Mouse (Mus musculus): Measurements from ENCODE around the gene Gpr3. TPM values are rescaled to one million over a fixed set of nuclear protein-coding genes. Genes with fewer than 3 reads are reported as not detected.

Gene Gpr3
- polyA plus RNA-seq, 1 experiment from 2014 or later, result 2.0 TPM

GRCm38 (mm10) chr4:133175274-133175673 is 37.1 kb downstream of the Gpr3 start:
- Histone ChIP-seq H3K9ac (no peak overlapping the region), H3K27ac (no peak overlapping the region), H3K4me2 (no peak overlapping the region), H3K9me3 (no peaks in the 10 kb centered on the region), H3K27me3 (replicated peaks) (no peaks in the 10 kb centered on the region), H3K4me3 (no peak overlapping the region), H3K4me1 (peaks cover 25% of the 10 kb centered on the region), H3K36me3 (replicated peaks) (no peaks in the 10 kb centered on the region)
- WGBS, result 80% methylated on average over 7 of the region's 7 CpGs
- no peak for ATAC-seq (replicated peaks)

- Histone ChIP-seq H3K27me3 (replicated peaks) (no peaks in the 10 kb centered on the region), H3K4me2 (no peak overlapping the region), H3K36me3 (replicated peaks) (no peaks in the 10 kb centered on the region), H3K4me3 (no peak overlapping the region), H3K9me3 (no peaks in the 10 kb centered on the region), H3K9ac (no peak overlapping the region), H3K27ac (no peak overlapping the region), H3K4me1 (peaks cover 25% of the 10 kb centered on the region)
- WGBS, result 77% methylated on average over 4 of the region's 4 CpGs
- no peak for ATAC-seq (replicated peaks)
Observed at GRCm38 (mm10) chr4:133174361-133174760, 38.0 kb downstream of the Gpr3 start.

GRCm38 (mm10) chr4:133172451-133172850 is 39.9 kb downstream of the Gpr3 start:
- no peaks in the 10 kb centered on the region for H3K36me3 ChIP-seq (replicated peaks)
- no peak overlapping the region for H3K4me3 ChIP-seq
- ATAC-seq (replicated peaks), result no peak
- H3K4me2 ChIP-seq, result no peak overlapping the region
- H3K9me3 ChIP-seq, result no peaks in the 10 kb centered on the region
- no peak overlapping the region for H3K27ac ChIP-seq
- 94% methylated on average over 4 of the region's 4 CpGs for WGBS
- no peak overlapping the region for H3K9ac ChIP-seq
- no peaks in the 10 kb centered on the region for H3K27me3 ChIP-seq (replicated peaks)
- peaks cover 25% of the 10 kb centered on the region for H3K4me1 ChIP-seq

- no peak overlapping the region for H3K4me2 ChIP-seq
- ATAC-seq (replicated peaks), result no peak
- H3K27ac ChIP-seq, result no peak overlapping the region
- no peaks in the 10 kb centered on the region for H3K36me3 ChIP-seq (replicated peaks)
- peaks cover 7% of the 10 kb centered on the region; the same call in 1 of the 2 replicates for H3K4me1 ChIP-seq
- no peaks in the 10 kb centered on the region for H3K27me3 ChIP-seq (replicated peaks)
- no peak overlapping the region for H3K4me3 ChIP-seq
- no peaks in the 10 kb centered on the region for H3K9me3 ChIP-seq
- H3K9ac ChIP-seq, result no peak overlapping the region
Observed at GRCm38 (mm10) chr4:133170616-133171015, 41.7 kb downstream of the Gpr3 start.

GRCm38 (mm10) chr4:133170056-133170524 is 42.2 kb downstream of the Gpr3 start:
- ATAC-seq (replicated peaks), result no peak
- Histone ChIP-seq H3K9me3 (no peaks in the 10 kb centered on the region), H3K36me3 (replicated peaks) (no peaks in the 10 kb centered on the region), H3K4me3 (no peak overlapping the region), H3K4me1 (peaks cover 3% of the 10 kb centered on the region; the same call in 1 of the 2 replicates), H3K27ac (no peak overlapping the region), H3K4me2 (no peak overlapping the region), H3K27me3 (replicated peaks) (no peaks in the 10 kb centered on the region), H3K9ac (no peak overlapping the region)
- WGBS, result 85% methylated on average over 3 of the region's 3 CpGs

- Histone ChIP-seq H3K9me3 (no peaks in the 10 kb centered on the region), H3K27me3 (replicated peaks) (no peaks in the 10 kb centered on the region), H3K4me3 (no peak overlapping the region), H3K9ac (no peak overlapping the region), H3K4me1 (peaks cover 3% of the 10 kb centered on the region; the same call in 1 of the 2 replicates), H3K4me2 (no peak overlapping the region), H3K27ac (peak overlapping the region; percentile 3; the same call in 1 of the 2 replicates), H3K36me3 (replicated peaks) (no peaks in the 10 kb centered on the region)
- 86% methylated on average over 10 of the region's 10 CpGs for WGBS
- no peak for ATAC-seq (replicated peaks)
Observed at GRCm38 (mm10) chr4:133169237-133170055, 42.9 kb downstream of the Gpr3 start.

GRCm38 (mm10) chr4:133166773-133167172 is 45.6 kb downstream of the Gpr3 start:
- Histone ChIP-seq H3K4me2 (no peak overlapping the region), H3K4me3 (no peak overlapping the region), H3K27me3 (replicated peaks) (no peaks in the 10 kb centered on the region), H3K9me3 (no peaks in the 10 kb centered on the region), H3K27ac (no peak overlapping the region), H3K36me3 (replicated peaks) (no peaks in the 10 kb centered on the region), H3K9ac (no peak overlapping the region), H3K4me1 (no peaks in the 10 kb centered on the region)
- ATAC-seq (replicated peaks), result no peak
- WGBS, result 90% methylated on average over 9 of the region's 9 CpGs

GRCm38 (mm10) chr4:133162196-133162595 is 50.1 kb downstream of the Gpr3 start:
- Histone ChIP-seq H3K9ac (no peak overlapping the region), H3K27me3 (replicated peaks) (no peaks in the 10 kb centered on the region), H3K36me3 (replicated peaks) (no peaks in the 10 kb centered on the region), H3K4me3 (no peak overlapping the region), H3K27ac (no peak overlapping the region), H3K9me3 (no peaks in the 10 kb centered on the region), H3K4me1 (no peaks in the 10 kb centered on the region), H3K4me2 (no peak overlapping the region)
- 69% methylated on average over 6 of the region's 6 CpGs for WGBS
- ATAC-seq (replicated peaks), result no peak

- Histone ChIP-seq H3K4me3 (no peak overlapping the region), H3K27me3 (replicated peaks) (no peaks in the 10 kb centered on the region), H3K4me1 (peaks cover 5% of the 10 kb centered on the region; the same call in 1 of the 2 replicates), H3K9me3 (no peaks in the 10 kb centered on the region), H3K27ac (no peak overlapping the region), H3K4me2 (no peak overlapping the region), H3K9ac (no peak overlapping the region), H3K36me3 (replicated peaks) (no peaks in the 10 kb centered on the region)
- 64% methylated on average over 4 of the region's 4 CpGs for WGBS
- ATAC-seq (replicated peaks), result no peak
Observed at GRCm38 (mm10) chr4:133160821-133161220, 51.5 kb downstream of the Gpr3 start.

- no peak for ATAC-seq (replicated peaks)
- H3K4me2 ChIP-seq, result no peak overlapping the region
- no peak overlapping the region for H3K27ac ChIP-seq
- no peaks in the 10 kb centered on the region for H3K9me3 ChIP-seq
- no peaks in the 10 kb centered on the region for H3K36me3 ChIP-seq (replicated peaks)
- no peaks in the 10 kb centered on the region for H3K27me3 ChIP-seq (replicated peaks)
- no peak overlapping the region for H3K9ac ChIP-seq
- H3K4me1 ChIP-seq, result peaks cover 5% of the 10 kb centered on the region; the same call in 1 of the 2 replicates
- 72% methylated on average over 8 of the region's 8 CpGs for WGBS
- no peak overlapping the region for H3K4me3 ChIP-seq
Observed at GRCm38 (mm10) chr4:133160211-133160610, 52.1 kb downstream of the Gpr3 start.

GRCm38 (mm10) chr4:133159646-133160045 is 52.7 kb downstream of the Gpr3 start:
- no peaks in the 10 kb centered on the region for H3K27me3 ChIP-seq (replicated peaks)
- WGBS, result 43% methylated on average over 4 of the region's 4 CpGs
- peaks cover 5% of the 10 kb centered on the region; the same call in 1 of the 2 replicates for H3K4me1 ChIP-seq
- H3K27ac ChIP-seq, result no peak overlapping the region
- no peak for ATAC-seq (replicated peaks)
- H3K9me3 ChIP-seq, result no peaks in the 10 kb centered on the region
- no peak overlapping the region for H3K9ac ChIP-seq
- H3K4me2 ChIP-seq, result no peak overlapping the region
- H3K4me3 ChIP-seq, result no peak overlapping the region
- H3K36me3 ChIP-seq (replicated peaks), result no peaks in the 10 kb centered on the region

Data from midbrain, embryonic 15.5 days (tissue).